Mouse (Mus musculus) macrophage (primary cell): ENCODE measurements around the gene Lamc1. TPM values are rescaled to one million over a fixed set of nuclear protein-coding genes. Genes with fewer than 3 reads are reported as not detected.
"Not testable (repeated sequence)": the region's sequence is repeated elsewhere in the genome, so short reads cannot be mapped to it uniquely, and the experiment has no call there.

Source experiments
- H3K27ac ChIP-seq: fragments of 350-480 bp; formaldehyde crosslinking; 2 replicates; pipeline ENCODE4 v1.9.0; 2021
- H3K36me3 ChIP-seq: fragments of 350-480 bp; formaldehyde crosslinking; 2 replicates; pipeline ENCODE4 v1.9.0; 2021; ENCODE audit errors: inconsistent target
- H3K4me3 ChIP-seq: fragments of 350-480 bp; formaldehyde crosslinking; 2 replicates; pipeline ENCODE4 v1.9.0; 2021; ENCODE audit errors: inconsistent target
- H3K79me2 ChIP-seq: fragments of 350-480 bp; formaldehyde crosslinking; 2 replicates; pipeline ENCODE4 v1.9.0; 2021; ENCODE audit errors: inconsistent target
- WGBS: methylation state at CpG from one replicate; pipeline ENCODE4 v1.1.7; 2026; ENCODE audit warnings: inconsistent platforms; ENCODE audit not compliant: missing documents; 5-methylcytosine and 5-hydroxymethylcytosine counted together
- polyA plus RNA-seq: library from polyadenylated mRNA; stranded (reverse); fragments of 250-400 nt; gene quantifications from 3 replicates; pipeline ENCODE4 v1.2.4, GENCODE M21; 2018; ENCODE audit warnings: inconsistent platforms

The Lamc1 gene
- polyA plus RNA-seq, 1 experiment from 2014 or later: 21.0 TPM

- WGBS: 100% methylated on average over 1 of the region's 1 CpGs
- Histone ChIP-seq H3K79me2 (no peaks in the 10 kb centered on the region; the same call in 1 of the 2 replicates), H3K27ac (no peak overlapping the region), H3K4me3 (no peak overlapping the region), H3K36me3 (no peaks in the 10 kb centered on the region)
Measured at GRCm38 (mm10) chr1:153318741-153319140, 13.8 kb downstream of the Lamc1 start.

- Histone ChIP-seq H3K79me2 (peaks cover 2% of the 10 kb centered on the region; the same call in 1 of the 2 replicates), H3K4me3 (no peak overlapping the region), H3K36me3 (no peaks in the 10 kb centered on the region), H3K27ac (no peak overlapping the region)
- WGBS: 97% methylated on average over 7 of the region's 7 CpGs
Measured at GRCm38 (mm10) chr1:153318287-153318686, 14.3 kb downstream of the Lamc1 start.

GRCm38 (mm10) chr1:153317486-153318260, 14.9 kb downstream of the Lamc1 start:
- WGBS: 92% methylated on average over 15 of the region's 16 CpGs

GRCm38 (mm10) chr1:153316956-153317355, 15.6 kb downstream of the Lamc1 start:
- 97% methylated on average over 8 of the region's 8 CpGs for WGBS
- H3K27ac ChIP-seq: no peak overlapping the region
- H3K79me2 ChIP-seq: peaks cover 4% of the 10 kb centered on the region; the same call in 1 of the 2 replicates
- no peak overlapping the region for H3K4me3 ChIP-seq
- H3K36me3 ChIP-seq: no peaks in the 10 kb centered on the region

More at GRCm38 (mm10) chr1:153317486-153318260, 14.9 kb downstream of the Lamc1 start:
- H3K27ac ChIP-seq: no peak overlapping the region
- H3K36me3 ChIP-seq: no peaks in the 10 kb centered on the region
- H3K4me3 ChIP-seq: no peak overlapping the region
- H3K79me2 ChIP-seq: peaks cover 4% of the 10 kb centered on the region; the same call in 1 of the 2 replicates

GRCm38 (mm10) chr1:153316286-153316685, 16.3 kb downstream of the Lamc1 start:
- Histone ChIP-seq H3K79me2 (peaks cover 4% of the 10 kb centered on the region; the same call in 1 of the 2 replicates), H3K4me3 (no peak overlapping the region), H3K27ac (no peak overlapping the region), H3K36me3 (no peaks in the 10 kb centered on the region)

GRCm38 (mm10) chr1:153315121-153315520, 17.5 kb downstream of the Lamc1 start:
- no peak overlapping the region for H3K27ac ChIP-seq
- H3K36me3 ChIP-seq: no peaks in the 10 kb centered on the region
- peaks cover 4% of the 10 kb centered on the region; the same call in 1 of the 2 replicates for H3K79me2 ChIP-seq
- WGBS: 93% methylated on average over 6 of the region's 6 CpGs
- no peak overlapping the region for H3K4me3 ChIP-seq

GRCm38 (mm10) chr1:153312992-153313391, 19.6 kb downstream of the Lamc1 start:
- 97% methylated on average over 5 of the region's 5 CpGs for WGBS
- H3K79me2 ChIP-seq: peaks cover 4% of the 10 kb centered on the region; the same call in 1 of the 2 replicates
- H3K36me3 ChIP-seq: no peaks in the 10 kb centered on the region
- no peak overlapping the region for H3K27ac ChIP-seq
- no peak overlapping the region for H3K4me3 ChIP-seq

- no peak overlapping the region for H3K27ac ChIP-seq
- no peak overlapping the region for H3K4me3 ChIP-seq
- H3K36me3 ChIP-seq: no peaks in the 10 kb centered on the region
- WGBS: 91% methylated on average over 5 of the region's 5 CpGs
- peaks cover 4% of the 10 kb centered on the region; the same call in 1 of the 2 replicates for H3K79me2 ChIP-seq
Measured at GRCm38 (mm10) chr1:153310190-153310589, 22.4 kb downstream of the Lamc1 start.

- Histone ChIP-seq H3K36me3 (no peaks in the 10 kb centered on the region), H3K79me2 (peaks cover 4% of the 10 kb centered on the region; the same call in 1 of the 2 replicates), H3K4me3 (no peak overlapping the region), H3K27ac (no peak overlapping the region)
- 96% methylated on average over 4 of the region's 4 CpGs for WGBS
Measured at GRCm38 (mm10) chr1:153309310-153309709, 23.3 kb downstream of the Lamc1 start.

- peaks cover 6% of the 10 kb centered on the region; the same call in 1 of the 2 replicates for H3K79me2 ChIP-seq
- 43% methylated on average over 10 of the region's 10 CpGs for WGBS
- H3K36me3 ChIP-seq: no peaks in the 10 kb centered on the region
- H3K27ac ChIP-seq: no peak overlapping the region
- no peak overlapping the region for H3K4me3 ChIP-seq
Measured at GRCm38 (mm10) chr1:153308915-153309296, 23.7 kb downstream of the Lamc1 start.

- WGBS: 89% methylated on average over 9 of the region's 9 CpGs
- H3K27ac ChIP-seq: no peak overlapping the region
- no peak overlapping the region for H3K4me3 ChIP-seq
Measured at GRCm38 (mm10) chr1:153308179-153308914, 24.2 kb downstream of the Lamc1 start.

GRCm38 (mm10) chr1:153307509-153308178, 24.9 kb downstream of the Lamc1 start:
- no peaks in the 10 kb centered on the region for H3K36me3 ChIP-seq
- peaks cover 15% of the 10 kb centered on the region; the same call in 1 of the 2 replicates for H3K79me2 ChIP-seq
- WGBS: 97% methylated on average over 12 of the region's 12 CpGs
- H3K27ac ChIP-seq: no peak overlapping the region
- H3K4me3 ChIP-seq: no peak overlapping the region

More at GRCm38 (mm10) chr1:153308179-153308914, 24.2 kb downstream of the Lamc1 start:
- no peaks in the 10 kb centered on the region for H3K36me3 ChIP-seq
- peaks cover 10% of the 10 kb centered on the region; the same call in 1 of the 2 replicates for H3K79me2 ChIP-seq

GRCm38 (mm10) chr1:153305728-153306127, 26.9 kb downstream of the Lamc1 start:
- H3K4me3 ChIP-seq, H3K36me3 ChIP-seq, H3K27ac ChIP-seq: not testable (repeated sequence)
- WGBS: 92% methylated on average over 9 of the region's 9 CpGs
- H3K79me2 ChIP-seq: peaks cover 27% of the 10 kb centered on the region; the same call in 1 of the 2 replicates

- 93% methylated on average over 21 of the region's 22 CpGs for WGBS
- H3K27ac ChIP-seq, H3K36me3 ChIP-seq, H3K4me3 ChIP-seq: not testable (repeated sequence)
- H3K79me2 ChIP-seq: peaks cover 29% of the 10 kb centered on the region; the same call in 1 of the 2 replicates
Measured at GRCm38 (mm10) chr1:153305249-153305648, 27.3 kb downstream of the Lamc1 start.
